Mouse (Mus musculus): ENCODE results near the gene Mrc2. TPM values are rescaled to one million over a fixed set of nuclear protein-coding genes. Genes with fewer than 3 reads are reported as not detected.

Gene Mrc2
- polyA plus RNA-seq, 2 experiments, result 0.28 to 0.80 TPM

- TF ChIP-seq CTCF (IDR thresholded peaks at IDR 0.05; ENCODE audit: low read depth) (no peak), EP300 (IDR thresholded peaks at IDR 0.05; ENCODE audit: low read depth) (no peak)
- 64% methylated on average over 10 of the region's 10 CpGs for WGBS (ENCODE audit: insufficient replicate concordance)
- Histone ChIP-seq H3K4me2 (ENCODE audit: low read depth) (no peak overlapping the region), H3K4me1 (replicated peaks; ENCODE audit: control insufficient read depth in 2 of 2, insufficient read depth in 2 of 2, low read length in 1 of 2) (no peaks in the 10 kb centered on the region), H3K36me3 (replicated peaks; ENCODE audit: control insufficient read depth, insufficient read depth, low read depth) (no peaks in the 10 kb centered on the region), H3K9me3 (ENCODE audit: control insufficient read depth, low read length) (no peaks in the 10 kb centered on the region), H3K4me3 (ENCODE audit: insufficient read depth in 1 of 2, low read depth in 2 of 2, low read length in 2 of 2) (no peak overlapping the region), H3K9ac (replicated peaks) (no peak overlapping the region), H3K27ac (no peak overlapping the region), H3K27me3 (ENCODE audit: control insufficient read depth, insufficient read depth, low read length) (peaks cover 32% of the 10 kb centered on the region)
- no peak for DNase-seq (ENCODE audit: low read depth in 3 of 3, low spot score in 3 of 3)
- ATAC-seq (ENCODE audit: insufficient read depth), result no peak
Measured at GRCm38 (mm10) chr11:105296084-105296483, 3.6 kb downstream of the Mrc2 start.

DNA sequence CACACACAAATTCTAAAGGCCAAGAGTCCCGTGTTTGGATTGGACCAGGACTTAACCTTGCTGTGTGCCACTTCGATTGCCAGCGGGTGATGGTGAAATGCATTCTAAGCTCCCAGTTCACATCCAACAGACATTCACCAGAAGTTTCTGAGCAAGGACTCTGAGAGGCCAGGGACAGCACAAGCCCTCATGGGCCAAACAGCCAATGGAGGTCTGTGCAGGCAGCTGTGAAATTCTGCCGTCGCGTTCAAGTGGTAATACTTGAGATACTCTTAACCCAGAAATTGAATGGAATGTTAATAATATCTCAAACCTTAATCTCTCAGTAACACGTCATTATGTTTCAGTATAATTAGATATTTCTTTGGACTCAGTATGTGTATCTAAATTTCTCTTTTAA lies 17.8 kb downstream of the Mrc2 start:
- Histone ChIP-seq H3K9ac (replicated peaks) (no peak overlapping the region), H3K36me3 (replicated peaks; ENCODE audit: control insufficient read depth, insufficient read depth, low read depth) (no peaks in the 10 kb centered on the region), H3K4me2 (ENCODE audit: low read depth) (no peak overlapping the region), H3K27me3 (ENCODE audit: control insufficient read depth, insufficient read depth, low read length) (no peaks in the 10 kb centered on the region), H3K9me3 (ENCODE audit: control insufficient read depth, low read length) (no peaks in the 10 kb centered on the region), H3K4me1 (replicated peaks; ENCODE audit: control insufficient read depth in 2 of 2, insufficient read depth in 2 of 2, low read length in 1 of 2) (0 out of 4 replicates have a peak, but pooled peaks cover 0 to 2% of the 10 kb centered on the region in 2 experiments), H3K4me3 (ENCODE audit: insufficient read depth in 1 of 2, low read depth in 2 of 2, low read length in 2 of 2) (no peak overlapping the region), H3K27ac (no peak overlapping the region)
- WGBS (ENCODE audit: insufficient replicate concordance), result 83% methylated on average over 7 of the region's 7 CpGs
- DNase-seq (ENCODE audit: low read depth in 3 of 3, low spot score in 3 of 3), result no peak
- no peak for TF ChIP-seq CTCF (IDR thresholded peaks at IDR 0.05; ENCODE audit: low read depth)
- TF ChIP-seq EP300 (IDR thresholded peaks at IDR 0.05; ENCODE audit: low read depth), result no peak
- no peak for ATAC-seq (ENCODE audit: insufficient read depth)

GRCm38 (mm10) chr11:105311291-105311975 lies 19.0 kb downstream of the Mrc2 start:
- WGBS (ENCODE audit: insufficient replicate concordance), result 22% methylated on average over 24 of the region's 24 CpGs
- DNase-seq (ENCODE audit: low read depth in 3 of 3, low spot score in 3 of 3), result no peak

GRCm38 (mm10) chr11:105312311-105312942 lies 20.0 kb downstream of the Mrc2 start:
- Histone ChIP-seq H3K27ac (no peak overlapping the region), H3K9ac (replicated peaks) (no peak overlapping the region), H3K9me3 (ENCODE audit: control insufficient read depth, low read length) (no peaks in the 10 kb centered on the region), H3K4me2 (ENCODE audit: low read depth) (no peak overlapping the region), H3K36me3 (replicated peaks; ENCODE audit: control insufficient read depth, insufficient read depth, low read depth) (no peaks in the 10 kb centered on the region), H3K27me3 (ENCODE audit: control insufficient read depth, insufficient read depth, low read length) (no peaks in the 10 kb centered on the region), H3K4me1 (replicated peaks; ENCODE audit: control insufficient read depth in 2 of 2, insufficient read depth in 2 of 2, low read length in 1 of 2) (0 out of 4 replicates have a peak, but pooled peaks cover 0 to 2% of the 10 kb centered on the region in 2 experiments), H3K4me3 (ENCODE audit: insufficient read depth in 1 of 2, low read depth in 2 of 2, low read length in 2 of 2) (no peak overlapping the region)
- DNase-seq (ENCODE audit: low read depth in 3 of 3, low spot score in 3 of 3) (no peak), ATAC-seq (ENCODE audit: insufficient read depth) (no peak)
- 60% methylated on average over 12 of the region's 12 CpGs for WGBS (ENCODE audit: insufficient replicate concordance)
- no peak for TF ChIP-seq CTCF (IDR thresholded peaks at IDR 0.05; ENCODE audit: low read depth)

More at GRCm38 (mm10) chr11:105311291-105311975, 19.0 kb downstream of the Mrc2 start:
- H3K27me3 ChIP-seq (ENCODE audit: control insufficient read depth, insufficient read depth, low read length), result no peaks in the 10 kb centered on the region
- H3K4me3 ChIP-seq (ENCODE audit: insufficient read depth in 1 of 2, low read depth in 2 of 2, low read length in 2 of 2), result no peak overlapping the region
- no peaks in the 10 kb centered on the region for H3K36me3 ChIP-seq (replicated peaks; ENCODE audit: control insufficient read depth, insufficient read depth, low read depth)
- TF ChIP-seq CTCF (IDR thresholded peaks at IDR 0.05; ENCODE audit: low read depth) (no peak), EP300 (IDR thresholded peaks at IDR 0.05; ENCODE audit: low read depth) (no peak)
- H3K27ac ChIP-seq, result no peak overlapping the region
- 0 out of 4 replicates have a peak, but pooled peaks cover 0 to 2% of the 10 kb centered on the region in 2 experiments for H3K4me1 ChIP-seq (replicated peaks; ENCODE audit: control insufficient read depth in 2 of 2, insufficient read depth in 2 of 2, low read length in 1 of 2)
- H3K4me2 ChIP-seq (ENCODE audit: low read depth), result no peak overlapping the region
- no peak overlapping the region for H3K9ac ChIP-seq (replicated peaks)
- H3K9me3 ChIP-seq (ENCODE audit: control insufficient read depth, low read length), result no peaks in the 10 kb centered on the region
- ATAC-seq (ENCODE audit: insufficient read depth), result no peak

- no peak overlapping the region for H3K4me2 ChIP-seq (ENCODE audit: low read depth)
- no peaks in the 10 kb centered on the region for H3K36me3 ChIP-seq (replicated peaks; ENCODE audit: control insufficient read depth, insufficient read depth, low read depth)
- no peaks in the 10 kb centered on the region for H3K27me3 ChIP-seq (ENCODE audit: control insufficient read depth, insufficient read depth, low read length)
- no peak for DNase-seq (ENCODE audit: low read depth in 3 of 3, low spot score in 3 of 3)
- H3K9me3 ChIP-seq (ENCODE audit: control insufficient read depth, low read length), result no peaks in the 10 kb centered on the region
- no peak overlapping the region for H3K27ac ChIP-seq
- 0 out of 4 replicates have a peak, but pooled peaks cover 0 to 2% of the 10 kb centered on the region in 2 experiments for H3K4me1 ChIP-seq (replicated peaks; ENCODE audit: control insufficient read depth in 2 of 2, insufficient read depth in 2 of 2, low read length in 1 of 2)
- H3K9ac ChIP-seq (replicated peaks), result no peak overlapping the region
- 25% methylated on average over 10 of the region's 10 CpGs for WGBS (ENCODE audit: insufficient replicate concordance)
- no peak for TF ChIP-seq CTCF (IDR thresholded peaks at IDR 0.05; ENCODE audit: low read depth)
- TF ChIP-seq EP300 (IDR thresholded peaks at IDR 0.05; ENCODE audit: low read depth), result no peak
- no peak overlapping the region for H3K4me3 ChIP-seq (ENCODE audit: insufficient read depth in 1 of 2, low read depth in 2 of 2, low read length in 2 of 2)
- no peak for ATAC-seq (ENCODE audit: insufficient read depth)
Measured at GRCm38 (mm10) chr11:105312972-105313632, 20.7 kb downstream of the Mrc2 start.
